Mouse (Mus musculus) mouse trophoblast stem cell (cell line): Measurements from ENCODE around the gene Pik3ap1.
"Not testable (repeated sequence)": the region's sequence is repeated elsewhere in the genome, so short reads cannot be mapped to it uniquely, and the experiment has no call there.

Source experiments
- in situ Hi-C, 2 experiments: fragments of 300-500 bp; cut with MseI, MboI; formaldehyde crosslinking; loops; 2 replicates in 1 of 2; 3 replicates in 1 of 2; pipeline ENCODE4 v1.15.1; 2025

The Pik3ap1 gene

DNA sequence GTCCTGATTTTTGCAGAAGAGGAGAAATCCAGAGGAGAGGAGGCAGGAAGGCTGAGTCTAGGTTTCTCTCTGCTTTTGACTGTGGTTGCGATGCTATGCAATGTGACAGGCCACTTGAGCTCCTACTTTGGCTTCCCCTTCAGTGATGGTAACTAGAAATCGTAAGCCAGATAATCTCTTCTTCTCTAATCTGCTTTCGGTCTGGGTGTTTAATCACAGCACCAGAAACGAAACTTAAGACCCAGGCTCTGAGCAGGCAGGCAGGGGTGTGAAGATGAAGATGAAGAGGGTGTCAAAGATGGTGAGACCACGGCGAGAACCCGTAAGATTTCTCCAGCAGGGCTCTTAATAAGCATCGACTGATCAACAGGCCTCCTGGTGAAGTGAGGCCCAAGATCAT lies 51.9 kb downstream of the Pik3ap1 start:
- in situ Hi-C loops = no loop called here

DNA sequence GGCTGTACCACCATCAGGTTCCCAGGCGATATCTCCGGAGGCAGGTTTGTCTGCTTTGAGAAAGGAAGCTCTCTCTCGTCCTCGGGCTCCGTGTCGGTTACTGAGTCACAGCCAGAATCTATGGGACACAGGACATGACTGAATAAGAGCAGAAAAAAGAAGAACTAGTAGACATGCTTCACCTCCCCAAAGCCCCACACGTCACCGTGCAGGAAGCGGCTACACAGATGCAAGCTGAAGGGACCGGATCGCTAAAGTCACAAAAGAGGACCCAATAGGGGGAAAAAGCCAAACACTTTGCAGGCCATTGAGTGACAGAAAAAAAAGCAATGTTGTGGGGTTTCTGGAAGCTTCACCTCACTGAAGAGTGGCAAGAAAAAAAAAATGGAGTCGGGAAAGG lies 52.7 kb downstream of the Pik3ap1 start:
- in situ Hi-C loops = no loop called here

DNA sequence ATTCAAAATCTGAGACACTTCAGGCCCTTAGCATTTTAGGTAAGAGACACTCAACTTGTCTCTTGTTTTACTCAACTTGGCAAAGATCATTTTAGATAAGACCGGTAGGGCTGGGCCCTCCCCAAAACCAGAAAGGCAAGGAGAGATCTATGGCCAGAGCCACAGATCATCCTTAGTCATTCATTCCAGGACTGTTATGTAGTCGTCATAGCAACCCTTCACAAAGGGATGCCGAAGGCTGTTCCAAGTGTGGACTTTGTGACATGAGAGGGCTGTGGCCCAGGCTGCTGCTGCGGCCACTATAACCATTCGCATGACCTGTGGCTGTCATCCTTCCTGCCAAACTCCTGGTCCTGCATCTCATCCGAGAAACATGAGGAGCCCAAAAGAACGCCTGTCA lies 54.5 kb downstream of the Pik3ap1 start:
- in situ Hi-C loops = no loop called here

DNA sequence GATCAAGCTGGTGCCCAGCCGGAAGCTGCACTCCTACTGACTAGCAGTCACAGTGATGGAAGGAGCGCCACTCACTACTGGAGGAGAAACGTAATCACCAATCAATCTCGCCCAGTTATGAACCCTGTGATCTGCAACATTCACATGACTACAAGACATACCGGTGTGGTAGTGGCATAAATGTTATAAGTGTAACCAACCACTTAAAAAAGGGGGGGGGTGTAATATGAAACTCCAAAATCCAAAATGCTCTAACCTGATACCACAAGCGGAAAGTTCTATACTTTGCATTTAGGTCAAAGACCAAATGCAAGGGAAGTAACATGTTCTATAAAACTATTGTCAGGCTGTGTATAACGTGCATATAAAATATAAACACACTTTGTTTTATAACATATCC lies 54.9 kb downstream of the Pik3ap1 start:
- in situ Hi-C loops = no loop called here

GRCm38 (mm10) chr19:41328743-41329142 lies 56.2 kb downstream of the Pik3ap1 start:
- in situ Hi-C loops = no loop called here

DNA sequence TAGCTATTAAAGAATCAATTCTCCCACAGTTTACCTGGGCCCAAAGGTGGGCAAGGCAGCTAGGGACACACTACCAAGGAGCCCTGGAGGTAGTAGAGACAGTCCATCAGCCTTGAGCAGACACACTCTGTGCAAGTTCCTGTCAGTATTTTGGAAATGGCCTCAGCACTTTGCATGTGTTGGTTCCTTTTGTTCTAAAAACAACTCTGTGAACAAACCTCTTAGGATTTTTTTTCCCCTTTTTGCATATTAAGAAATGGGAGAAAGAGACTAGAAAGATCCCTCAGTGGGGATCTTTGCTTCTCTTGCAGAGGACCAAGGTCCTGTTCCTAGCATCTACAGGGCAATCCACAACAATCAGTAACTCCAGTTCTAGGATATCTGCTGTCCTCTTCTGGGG lies 61.1 kb downstream of the Pik3ap1 start:
- in situ Hi-C loops = no loop called here

DNA sequence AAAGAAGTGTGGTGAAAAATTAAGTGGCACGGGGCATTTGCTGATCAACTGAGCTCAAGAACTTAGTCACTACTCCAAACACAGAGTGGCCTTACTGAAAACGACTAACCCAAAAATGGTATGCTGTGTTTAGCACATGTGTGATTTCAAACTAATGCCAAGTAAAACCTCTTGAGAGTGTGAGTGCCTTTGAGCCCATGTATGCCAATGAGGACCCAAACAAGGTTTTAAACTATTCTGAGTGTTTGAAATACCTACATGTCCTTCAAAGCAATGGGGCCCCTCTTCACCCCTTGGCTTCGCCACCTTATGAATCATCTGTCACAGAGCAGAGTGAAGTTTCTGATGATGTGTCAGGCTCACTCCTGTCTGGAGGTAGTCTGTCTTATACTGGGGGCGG lies 61.8 kb downstream of the Pik3ap1 start:
- in situ Hi-C loops = no loop called here

- in situ Hi-C loops = no loop called here
These were observed 63.8 kb downstream of the Pik3ap1 start for GRCm38 (mm10) chr19:41321149-41321548.

DNA sequence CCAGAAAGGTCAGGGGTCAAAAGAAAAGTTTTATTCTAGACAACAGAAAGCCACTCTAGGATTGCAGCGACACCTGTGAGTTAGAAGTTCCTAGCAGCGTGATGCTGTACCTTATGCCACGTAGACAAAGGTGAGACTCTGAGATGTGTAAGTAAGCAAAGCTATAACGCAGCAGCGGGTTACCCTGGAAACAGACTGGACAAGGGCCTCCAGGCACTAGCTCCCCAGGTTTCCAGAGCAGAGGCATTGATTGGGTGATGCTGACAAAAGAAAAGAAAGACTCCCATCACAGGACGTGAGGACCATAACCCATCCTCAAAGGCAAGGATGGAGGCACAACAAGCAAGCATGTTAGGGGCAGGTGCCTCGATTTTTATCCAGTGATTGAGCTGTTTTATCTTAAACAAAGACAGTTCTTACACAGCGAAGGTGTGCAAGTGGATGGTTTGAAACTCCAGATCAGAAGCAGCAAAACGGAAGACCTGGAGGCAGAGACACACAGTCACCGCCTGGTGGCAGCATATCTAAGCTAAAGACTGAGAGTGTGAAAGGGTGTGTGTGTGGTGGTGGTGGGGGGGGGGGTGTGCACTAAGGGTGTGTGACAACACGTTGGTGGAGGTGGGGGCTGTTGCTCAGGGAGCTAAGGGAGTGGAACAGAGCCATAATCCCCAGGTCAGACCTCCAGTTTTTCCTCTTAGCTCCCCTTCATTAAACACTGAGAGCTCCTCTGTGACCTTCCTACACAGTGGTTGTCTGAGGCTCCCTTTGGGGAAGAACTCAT lies 67.4 kb downstream of the Pik3ap1 start:
- in situ Hi-C loops = loop anchor here (5.0 kb wide), 1 partner anchor 120 kb away; no protein-coding TSS in a partner anchor

DNA sequence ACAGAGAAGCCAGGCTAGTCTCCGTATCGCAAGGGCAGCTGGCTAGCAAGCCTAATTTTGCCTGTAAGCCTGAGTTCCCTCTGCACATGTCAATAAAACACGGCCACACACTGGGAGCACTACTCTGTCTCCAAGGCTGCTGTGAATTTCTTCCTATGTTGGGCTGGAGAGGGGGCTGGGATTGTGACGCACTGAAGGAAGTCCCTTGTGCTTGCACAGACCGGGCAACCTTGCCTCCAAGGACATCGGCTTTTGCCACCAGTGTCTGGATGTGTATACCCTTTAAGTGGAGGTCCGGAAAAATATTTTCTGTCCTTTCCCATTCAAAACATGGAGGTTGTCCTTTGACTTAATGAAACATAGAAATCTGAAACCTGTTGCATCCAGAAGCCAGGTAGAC lies 70.2 kb downstream of the Pik3ap1 start:
- in situ Hi-C loops = loop anchor here (5.0 kb wide), 1 partner anchor 123 kb away; no protein-coding TSS in a partner anchor

- in situ Hi-C loops = no loop called here
These were observed 71.2 kb downstream of the Pik3ap1 start for GRCm38 (mm10) chr19:41313663-41314062.

GRCm38 (mm10) chr19:41312587-41312986 lies 72.3 kb downstream of the Pik3ap1 start:
- in situ Hi-C loops = not testable (repeated sequence)

DNA sequence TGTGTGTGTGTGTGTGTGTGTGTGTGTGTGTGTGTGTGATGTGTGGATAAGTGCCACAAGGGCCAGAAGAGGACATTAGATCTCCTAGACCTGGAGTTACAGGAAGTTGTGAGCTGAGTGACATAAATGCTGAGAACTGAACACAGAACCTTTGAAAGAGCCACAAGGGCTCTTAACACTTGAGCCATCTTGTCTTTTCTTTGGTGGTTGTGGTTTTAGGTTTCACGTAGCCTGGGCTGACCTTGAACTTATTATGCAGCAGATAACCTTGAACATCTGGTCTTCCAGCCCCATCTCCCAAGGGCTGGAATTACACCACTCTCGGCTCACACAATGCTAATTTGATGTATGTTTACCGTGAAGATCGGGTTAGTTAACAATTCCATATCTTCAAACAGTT lies 72.9 kb downstream of the Pik3ap1 start:
- in situ Hi-C loops = no loop called here

DNA sequence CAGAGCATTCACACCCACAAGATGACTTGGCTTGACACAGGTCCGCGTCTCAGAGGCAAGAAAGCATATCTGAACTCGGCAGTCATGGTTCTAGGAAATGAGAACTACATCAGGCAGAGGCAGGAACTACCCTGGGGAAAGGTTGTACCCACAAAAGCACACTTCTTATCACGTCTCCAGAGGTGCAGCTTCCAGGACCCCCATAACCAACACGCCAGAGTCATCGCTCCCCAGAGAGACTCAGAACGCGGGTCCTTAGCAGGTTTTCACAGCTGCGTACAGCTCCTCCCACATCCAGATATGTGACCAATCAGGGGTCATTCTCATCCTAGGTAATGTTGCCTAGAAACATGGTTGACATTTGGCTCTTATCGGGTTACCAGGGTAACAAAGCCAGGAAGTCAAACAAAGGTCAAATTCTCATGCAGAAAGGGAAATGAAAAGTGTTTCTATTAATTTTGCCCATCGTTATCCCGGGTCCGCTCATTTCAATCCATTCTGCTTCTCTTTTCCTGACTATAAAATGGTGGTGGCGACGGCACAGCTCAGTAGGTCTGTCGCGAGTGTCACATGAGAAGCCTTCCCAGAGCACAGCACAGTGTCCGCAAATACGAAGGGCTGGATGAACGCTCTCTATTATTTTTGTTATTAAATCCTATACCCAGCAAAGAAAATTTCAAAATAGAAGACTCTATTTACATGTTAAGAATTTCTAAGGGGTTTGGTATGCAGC lies 73.8 kb downstream of the Pik3ap1 start:
- in situ Hi-C loops = no loop called here

GRCm38 (mm10) chr19:41303933-41304332 lies 81.0 kb downstream of the Pik3ap1 start:
- in situ Hi-C loops = no loop called here

DNA sequence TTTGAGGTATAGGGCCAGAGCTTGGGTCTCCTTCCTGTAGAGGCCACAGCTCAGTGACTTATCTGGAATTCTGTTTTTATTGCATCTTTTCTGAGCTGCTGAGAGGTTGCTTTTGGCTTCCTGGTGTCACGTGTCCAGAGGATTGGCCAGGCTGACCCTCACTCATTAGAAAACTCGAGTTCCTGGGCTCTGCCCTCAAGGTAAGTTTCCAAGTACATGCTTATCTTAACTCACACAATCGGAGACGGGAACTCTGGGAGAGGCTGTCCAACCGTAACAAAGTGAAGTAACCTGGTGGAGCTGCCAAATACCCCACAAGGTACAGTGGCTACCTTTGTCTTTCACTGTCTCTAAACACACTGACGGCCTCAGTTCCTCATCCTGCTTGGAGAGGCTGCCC lies 81.5 kb downstream of the Pik3ap1 start:
- in situ Hi-C loops = no loop called here

GRCm38 (mm10) chr19:41301856-41302255 lies 83.0 kb downstream of the Pik3ap1 start:
- in situ Hi-C loops = no loop called here

GRCm38 (mm10) chr19:41299446-41299845 lies 85.5 kb downstream of the Pik3ap1 start:
- in situ Hi-C loops = no loop called here

GRCm38 (mm10) chr19:41290952-41291619 lies 93.8 kb downstream of the Pik3ap1 start:
- in situ Hi-C loops = no loop called here

- in situ Hi-C loops = no loop called here
These were observed 96.3 kb downstream of the Pik3ap1 start for GRCm38 (mm10) chr19:41288568-41288967.

DNA sequence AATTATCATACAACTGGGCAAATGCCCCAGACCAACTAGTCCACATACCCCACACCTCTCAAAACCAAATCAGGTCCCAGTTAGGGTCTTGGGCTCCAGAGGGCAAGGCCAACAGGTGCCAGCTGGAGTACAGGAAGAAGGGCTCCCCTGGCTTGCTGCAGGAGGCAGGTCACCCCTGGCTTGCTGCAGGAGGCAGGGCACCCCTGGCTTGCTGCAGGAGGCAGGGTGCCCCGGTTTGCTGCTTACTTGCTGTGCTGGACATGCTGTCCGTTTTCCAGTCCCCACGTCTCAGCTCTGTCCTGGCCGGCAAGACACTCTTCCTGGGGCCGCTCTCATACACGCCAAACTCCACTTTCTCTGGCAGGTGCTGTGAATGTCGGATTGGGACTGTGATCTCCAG lies 97.7 kb downstream of the Pik3ap1 start:
- in situ Hi-C loops = no loop called here

- in situ Hi-C loops = no loop called here
These were observed 100.4 kb downstream of the Pik3ap1 start for GRCm38 (mm10) chr19:41284515-41284914.

GRCm38 (mm10) chr19:41282718-41283117 lies 102.2 kb downstream of the Pik3ap1 start:
- in situ Hi-C loops = no loop called here
